Mouse (Mus musculus) B cell, adult 2 months (primary cell): Measurements from ENCODE around the gene Rbm41.
A peak's percentile ranks its signal among the peaks of the same experiment; 100 is the strongest.

Source experiments
- DNase-seq, 2 experiments: peaks; one replicate each; pipeline ENCODE4 v3.0.0; 2022

The Rbm41 gene

DNA sequence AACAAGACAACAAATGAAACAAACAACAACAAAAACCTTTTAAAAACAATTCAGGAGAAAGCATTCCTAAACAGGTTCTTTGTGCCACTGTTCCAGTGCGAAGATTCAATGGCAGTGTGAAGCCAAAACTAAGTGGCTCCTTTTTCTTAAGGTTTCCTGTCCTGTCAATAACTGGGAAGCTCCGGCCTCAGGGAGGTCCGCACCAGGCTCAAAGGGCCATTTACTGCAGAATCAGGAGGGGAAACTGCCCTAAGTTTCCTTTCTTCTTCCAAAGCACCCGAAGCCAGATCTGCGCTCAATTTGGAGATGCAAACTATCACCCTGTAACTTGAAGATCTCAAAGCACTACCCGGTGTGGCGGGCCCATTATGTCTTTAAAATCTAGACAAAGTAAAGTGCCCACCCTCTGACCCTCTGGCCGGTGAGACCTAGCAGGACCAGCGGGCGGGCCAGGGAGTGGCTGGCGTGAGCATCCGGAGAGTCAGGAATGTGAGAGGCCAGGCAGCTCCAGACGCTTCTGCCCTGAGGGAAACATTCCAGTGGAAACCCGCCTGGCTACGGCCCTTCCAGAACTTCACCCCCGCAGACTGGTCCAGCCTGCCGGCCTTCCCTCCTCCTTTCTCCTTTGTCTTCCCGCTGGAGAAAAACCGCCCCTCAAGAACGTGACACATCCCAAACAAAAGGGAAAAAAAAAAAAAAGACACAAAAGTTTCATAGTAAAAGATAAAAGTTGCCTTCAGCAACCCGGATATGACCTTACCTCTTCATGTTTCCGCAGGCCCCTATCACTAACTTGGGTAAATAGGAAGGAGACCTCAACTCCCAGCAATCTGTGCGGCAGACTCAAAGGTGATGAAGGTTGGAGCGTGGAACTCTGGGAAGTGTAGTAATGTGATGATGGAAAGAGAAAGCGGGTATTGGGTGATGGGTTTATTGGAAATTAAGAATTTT is at the start of gene Rbm41:
Rbm41 (minus strand) TSS at position 856 of the 951 bp plus-strand sequence.
- peak; percentile 45 to 55 for DNase-seq

DNA sequence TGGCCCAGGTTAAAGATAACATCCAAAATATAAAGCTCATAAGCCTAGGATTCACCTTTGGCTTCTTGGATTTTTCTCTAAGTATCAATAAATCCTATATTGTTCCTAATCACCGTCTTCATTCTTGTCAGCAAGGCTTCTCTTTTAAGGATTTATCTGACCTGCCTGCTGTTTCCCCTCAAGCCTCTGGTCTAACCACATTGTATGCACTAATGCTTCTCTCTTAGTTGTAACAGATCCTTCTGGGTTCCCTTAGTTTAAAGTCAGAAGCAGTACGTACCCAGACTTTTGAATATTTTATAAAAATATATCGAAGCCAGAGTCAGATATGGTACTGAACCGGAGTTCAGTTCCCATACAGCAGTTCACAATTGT is 283 bp upstream of the Rbm41 start:
- DNase-seq = no peak

DNA sequence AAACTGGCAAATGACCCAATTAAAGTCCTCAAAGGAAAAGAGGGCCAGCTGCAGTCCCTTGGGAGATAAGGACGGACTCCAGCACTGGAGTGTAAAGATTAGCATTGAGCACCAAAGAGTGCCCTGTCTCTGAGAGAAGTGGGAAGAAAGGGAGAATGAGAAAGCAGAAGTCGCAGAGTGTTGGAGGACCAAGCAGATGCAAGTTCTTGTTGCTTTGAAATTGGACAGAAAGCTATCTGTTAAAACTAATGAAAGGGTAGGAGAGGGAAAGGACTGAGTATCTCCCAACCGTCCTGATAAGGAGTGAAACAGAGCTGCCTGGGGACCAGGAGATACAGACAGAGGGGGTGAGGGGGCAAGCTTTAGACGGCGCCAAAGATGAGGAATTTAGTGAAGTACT is 16.3 kb downstream of the Rbm41 start:
- DNase-seq = no peak

DNA sequence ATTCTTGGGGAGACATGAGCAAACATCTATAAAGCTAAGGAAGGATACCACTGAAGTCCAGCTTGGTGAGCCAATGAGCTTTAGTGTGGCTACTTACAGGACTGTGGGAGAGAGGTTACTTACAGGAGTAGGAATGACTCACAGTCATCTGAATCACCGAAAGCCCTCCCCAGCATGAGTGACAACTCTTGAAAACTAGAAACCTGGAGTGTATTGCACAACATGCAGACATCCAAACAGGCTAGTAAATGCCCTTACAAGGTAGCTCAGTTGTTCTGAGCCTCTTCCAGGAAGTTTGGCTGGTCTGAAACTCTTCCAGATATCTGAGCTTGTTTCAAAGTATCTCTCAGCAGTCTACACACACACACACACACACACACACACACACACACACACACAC is 64.9 kb downstream of the Rbm41 start:
- no peak for DNase-seq

DNA sequence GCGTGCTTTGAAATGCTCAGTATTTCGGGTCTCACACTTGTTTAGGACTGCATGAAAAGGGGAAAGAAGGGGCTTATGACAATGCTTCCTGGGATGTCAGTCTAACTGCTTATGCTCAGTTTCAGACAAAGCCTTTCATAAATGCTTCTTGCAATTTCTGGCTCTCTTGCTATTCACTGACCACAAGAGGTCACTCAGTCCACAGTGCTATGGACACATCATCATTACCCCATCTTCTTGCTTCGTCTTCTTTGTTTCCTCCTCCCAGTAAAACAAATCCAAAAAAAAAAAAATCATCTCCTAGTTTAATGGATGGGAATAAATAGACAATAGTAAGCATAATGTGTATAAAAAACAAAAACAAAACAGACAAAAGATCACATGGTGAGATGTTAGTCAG is 65.9 kb downstream of the Rbm41 start:
- DNase-seq = no peak

DNA sequence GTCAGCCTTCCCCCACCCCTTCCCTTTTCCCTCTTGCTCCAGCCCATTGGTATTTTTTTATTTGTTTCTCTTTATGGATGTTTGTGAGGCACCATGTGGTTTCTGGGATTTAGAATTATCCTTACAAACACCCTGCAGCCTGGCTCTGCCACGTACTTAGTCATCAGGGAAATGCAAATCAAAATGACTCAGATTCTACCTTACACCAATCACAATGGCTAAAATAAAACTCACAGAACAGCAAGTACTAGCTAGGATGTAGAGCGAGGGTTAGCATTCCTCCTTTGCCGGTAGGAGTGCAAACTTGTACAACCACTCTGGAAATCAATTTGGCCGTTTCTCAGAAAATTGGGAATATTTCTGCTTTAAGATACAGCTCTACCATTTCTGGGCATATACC is 77.8 kb downstream of the Rbm41 start:
- no peak for DNase-seq

DNA sequence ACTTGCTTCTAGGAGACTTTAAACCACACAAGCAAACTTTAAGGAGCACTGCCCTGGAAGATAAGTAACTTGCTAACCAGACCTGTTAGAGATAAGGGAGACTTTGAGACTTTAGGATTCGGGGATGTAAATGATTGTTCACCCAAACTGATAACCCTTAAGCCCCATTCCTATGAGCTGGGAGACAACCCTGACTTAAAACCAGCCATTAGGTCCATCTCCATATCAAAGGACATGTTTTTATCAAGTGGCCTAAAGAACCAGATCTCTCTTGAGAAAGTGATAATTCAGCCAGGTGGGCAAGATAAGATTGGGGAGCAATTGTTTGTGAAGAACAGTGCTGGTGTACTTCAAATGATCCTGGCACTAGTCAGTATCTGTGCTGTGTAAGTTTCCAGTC is 107.0 kb downstream of the Rbm41 start:
- DNase-seq = no peak

DNA sequence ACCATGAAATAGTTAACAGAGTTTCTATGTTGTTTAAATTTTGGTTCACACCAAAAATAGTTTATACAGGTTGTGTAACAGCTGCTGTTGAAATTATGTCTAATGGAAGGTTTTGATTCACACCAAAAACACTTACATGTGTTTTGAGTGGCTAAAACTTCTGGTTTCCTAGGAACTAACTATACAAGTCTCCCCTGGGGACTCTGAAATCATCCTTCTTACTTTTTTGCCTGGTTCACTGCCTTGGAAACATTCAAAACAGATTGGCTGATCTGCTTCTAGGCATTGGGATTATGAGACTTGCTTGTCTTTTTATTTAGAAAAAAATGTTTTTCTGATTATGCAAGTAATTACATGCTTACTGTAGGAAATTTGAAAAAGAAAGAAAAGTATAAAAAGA is 115.2 kb downstream of the Rbm41 start:
- DNase-seq = no peak

DNA sequence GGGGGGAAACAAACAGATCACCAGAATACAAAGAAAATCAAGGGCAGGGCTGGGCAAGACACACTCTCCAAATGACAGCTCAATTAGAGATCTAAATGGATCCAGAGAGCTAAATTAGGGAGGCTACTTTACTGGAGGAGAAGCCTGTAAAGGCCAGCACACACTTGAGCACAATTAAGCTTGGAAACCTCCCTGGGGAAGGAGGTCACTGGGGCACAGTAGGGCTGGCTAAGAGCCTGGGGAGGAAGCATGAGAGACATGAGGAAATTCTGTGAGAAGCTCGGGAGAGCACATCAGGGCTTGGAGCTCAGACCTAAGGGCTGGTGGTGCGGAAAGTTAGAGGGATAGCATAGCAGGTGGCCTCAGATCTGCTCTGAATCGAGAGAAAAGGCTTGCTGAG is 120.5 kb downstream of the Rbm41 start:
- DNase-seq = no peak

DNA sequence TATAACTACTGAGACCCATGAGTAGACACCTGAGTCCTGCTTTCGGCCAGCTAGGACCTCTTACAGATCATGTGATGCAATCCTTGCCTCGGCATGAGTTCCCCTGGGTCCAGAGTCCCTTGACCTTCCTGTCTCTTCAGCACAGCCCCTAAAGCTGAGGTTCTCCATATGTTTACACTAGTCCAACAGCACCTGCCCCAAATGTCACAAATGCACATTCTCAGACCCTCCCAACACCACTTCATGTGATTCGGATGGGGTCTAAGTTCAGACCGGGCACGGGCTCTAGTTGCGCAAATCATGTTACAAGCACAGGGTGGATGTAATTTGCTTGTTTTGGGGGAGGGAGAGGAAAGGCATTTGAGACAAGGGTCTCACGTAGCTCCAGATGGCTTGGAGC is 121.3 kb downstream of the Rbm41 start:
- DNase-seq = no peak

DNA sequence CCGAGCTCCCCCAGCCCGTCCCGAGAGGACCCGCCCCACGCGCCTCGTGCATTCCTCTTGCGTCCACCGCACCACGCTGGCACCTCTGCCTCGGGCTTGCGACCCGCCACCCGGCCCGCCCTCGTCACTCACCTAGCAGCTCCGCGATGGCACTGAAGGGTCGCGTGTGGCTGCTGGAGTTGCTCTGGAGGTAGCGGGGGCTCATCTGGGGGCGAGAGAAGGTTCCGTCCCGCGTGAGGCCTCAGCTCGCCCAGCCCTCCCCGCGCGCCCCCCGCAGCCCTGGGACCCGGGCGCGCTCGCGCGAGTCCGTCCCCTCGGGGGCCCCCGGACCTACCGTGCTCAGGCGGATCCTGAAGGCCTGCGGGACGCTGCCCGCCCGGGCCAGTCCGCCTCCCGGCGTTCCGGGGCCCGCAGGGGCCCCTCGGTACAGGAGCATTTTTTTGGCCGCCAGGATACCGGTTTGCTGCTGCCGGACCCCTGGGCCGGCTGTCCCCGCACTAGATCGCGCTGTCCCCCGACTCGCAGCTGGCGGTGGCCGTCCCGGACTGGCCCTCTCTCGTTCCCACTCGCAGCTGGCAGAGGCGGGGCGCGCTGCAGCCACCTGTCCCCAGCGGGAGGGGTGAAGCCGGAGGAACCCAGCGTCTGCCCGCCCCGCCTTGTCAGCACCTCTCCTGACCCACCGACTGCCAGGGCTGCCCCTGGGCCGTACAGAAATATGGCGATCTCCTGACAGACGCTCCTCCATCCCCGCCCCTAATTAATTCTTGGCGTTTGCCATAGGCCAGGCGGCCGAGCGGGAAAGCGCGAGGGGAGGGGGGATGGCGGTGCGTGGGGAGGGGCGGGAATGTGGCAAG is 127.2 kb downstream of the Rbm41 start, which contains the start of gene Morc4:
Morc4 (minus strand) TSS at position 740 of the 854 bp plus-strand sequence.
- no peak for DNase-seq

DNA sequence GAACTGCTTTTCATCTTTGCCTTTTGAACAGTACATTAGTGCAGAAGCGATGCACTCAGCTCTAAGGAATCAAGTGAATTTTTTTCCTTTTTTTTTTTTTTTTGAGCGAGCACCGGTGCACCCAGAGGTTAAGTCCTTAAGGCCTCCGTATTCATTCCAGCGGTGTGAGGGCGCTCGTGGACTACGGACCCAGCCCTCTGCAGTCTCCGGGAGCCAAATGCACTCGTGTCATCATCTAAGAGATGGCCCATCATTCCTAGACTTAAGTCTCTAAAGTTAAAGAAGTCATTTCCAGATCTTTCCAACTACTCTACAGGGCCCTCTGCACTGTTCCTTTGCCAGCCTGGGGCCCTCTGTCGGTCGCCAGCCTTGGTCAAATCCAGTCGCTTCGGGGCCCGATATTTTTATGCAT is 128.1 kb downstream of the Rbm41 start:
- no peak for DNase-seq

DNA sequence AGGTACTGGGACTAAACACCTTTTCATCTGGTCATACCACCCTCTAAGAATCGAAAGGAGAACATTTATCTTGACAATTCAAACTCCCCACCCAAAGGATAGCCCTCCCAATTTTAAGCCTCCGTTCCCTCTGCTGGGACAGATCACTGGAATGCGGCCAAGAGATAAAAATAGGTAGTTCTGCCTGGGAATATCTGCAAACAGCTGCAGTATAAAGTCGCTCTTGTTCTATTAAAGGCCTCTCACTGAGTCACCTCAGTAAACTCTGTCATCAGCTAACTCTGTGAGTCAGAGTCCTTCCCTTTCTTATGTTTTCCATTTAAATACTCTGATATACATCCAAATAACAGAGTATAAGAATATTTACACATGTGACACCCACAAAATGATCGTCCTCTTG is 139.0 kb downstream of the Rbm41 start:
- DNase-seq = no peak

DNA sequence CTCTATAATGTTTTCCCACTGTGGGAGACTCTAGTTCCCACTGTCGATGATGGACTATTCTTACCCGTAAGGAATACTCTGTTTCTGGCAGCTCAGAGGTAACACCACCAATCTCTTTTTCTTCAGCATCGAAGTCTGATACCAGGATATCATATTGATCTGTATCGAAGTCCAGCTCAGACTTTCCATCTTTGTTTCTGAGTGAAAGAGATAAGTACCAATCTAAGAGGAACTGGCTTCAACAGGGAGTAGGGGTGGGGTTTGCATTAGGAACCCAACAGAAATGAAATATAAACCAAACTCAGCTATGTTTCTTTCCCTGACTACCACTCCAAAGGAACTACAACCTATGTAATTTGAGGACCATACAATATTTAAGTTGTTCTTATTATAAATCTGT is 143.6 kb downstream of the Rbm41 start:
- no peak for DNase-seq

DNA sequence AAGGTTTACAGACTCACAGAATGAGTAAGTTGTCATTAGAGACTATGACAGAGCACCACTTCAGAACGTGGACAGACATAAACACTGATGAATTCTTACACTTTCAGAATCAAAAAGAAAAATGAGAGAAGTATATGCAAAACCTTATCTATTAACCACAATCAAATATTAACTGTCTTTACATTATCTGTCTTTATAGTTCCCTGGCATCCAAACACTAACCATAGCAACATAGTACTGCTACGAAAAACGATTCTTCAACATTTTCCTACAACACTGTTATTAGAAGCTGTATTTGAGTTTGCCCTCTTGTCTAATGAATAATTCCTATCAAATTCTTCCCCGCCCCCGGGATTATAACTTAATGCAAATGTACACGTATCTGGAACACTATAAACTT is 157.3 kb downstream of the Rbm41 start:
- no peak for DNase-seq
